Mouse (Mus musculus): ENCODE results near the gene Cela3a.
"Not testable (repeated sequence)": the region's sequence is repeated elsewhere in the genome, so short reads cannot be mapped to it uniquely, and the experiment has no call there.

The Cela3a gene

DNA sequence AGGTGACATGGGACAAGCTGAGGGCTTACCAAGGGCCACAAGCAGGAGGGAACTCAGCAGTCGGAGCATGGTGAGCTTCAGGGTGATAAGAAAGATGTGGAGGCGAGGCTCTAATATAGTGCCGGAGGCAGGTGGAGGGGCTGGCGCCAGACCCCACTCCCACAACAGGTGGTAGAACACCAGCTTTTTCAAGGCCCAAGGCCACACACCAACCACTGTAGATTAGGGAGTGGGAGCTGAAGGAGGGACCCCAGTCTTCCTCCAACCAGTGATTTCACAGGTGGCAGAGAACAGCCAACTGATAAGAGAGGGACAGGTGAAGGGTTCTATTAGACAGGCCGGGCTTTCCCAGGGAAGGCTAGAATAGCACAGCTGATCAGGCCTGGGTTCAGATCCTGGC is at the start of gene Cela3a:
Gene Cela3a, minus strand, starts transcription at position 101 of the 400 bp plus-strand sequence.
- DNase-seq (ENCODE audit: low read depth) = no peak

DNA sequence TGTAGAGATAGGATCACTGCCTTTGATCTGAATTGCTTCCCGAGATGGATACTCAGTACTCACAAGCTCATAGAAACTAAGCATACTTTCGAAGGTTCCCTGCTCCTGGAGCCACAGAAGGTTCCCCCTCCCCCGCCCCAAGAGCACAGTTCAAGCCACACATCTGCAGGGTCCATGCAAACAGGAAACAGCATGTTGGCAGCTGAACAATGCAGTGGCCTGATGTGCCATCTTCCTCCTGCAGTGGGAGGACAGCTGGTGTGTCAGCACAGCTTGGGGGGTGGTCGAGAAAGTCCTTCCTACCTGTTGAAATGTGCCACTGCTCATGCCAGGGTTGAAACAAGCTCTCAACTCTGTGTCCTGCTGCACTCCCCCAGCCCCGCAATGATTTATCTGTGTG is 49.3 kb upstream of the Cela3a start:
- DNase-seq (ENCODE audit: low read depth) = no peak

DNA sequence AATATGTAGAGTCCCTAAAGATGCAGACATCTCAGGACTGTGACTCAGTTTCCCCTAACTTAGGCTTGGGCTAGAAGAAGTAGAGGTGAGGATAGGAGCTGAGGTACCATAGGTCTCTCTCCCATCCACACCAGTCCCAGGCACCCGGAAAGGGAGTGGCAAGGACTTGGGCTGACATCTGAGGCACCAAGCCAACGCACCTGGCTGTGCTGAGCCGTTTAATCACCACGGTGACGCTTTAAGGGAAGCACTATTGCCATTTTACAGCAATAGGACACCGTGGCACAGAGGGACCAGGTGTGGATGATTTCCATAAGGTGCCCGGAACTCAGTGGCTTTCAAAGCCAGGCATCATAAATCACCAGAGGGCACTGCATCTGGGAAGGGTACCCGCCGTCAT is 48.7 kb upstream of the Cela3a start:
- no peak for DNase-seq (ENCODE audit: low read depth)

DNA sequence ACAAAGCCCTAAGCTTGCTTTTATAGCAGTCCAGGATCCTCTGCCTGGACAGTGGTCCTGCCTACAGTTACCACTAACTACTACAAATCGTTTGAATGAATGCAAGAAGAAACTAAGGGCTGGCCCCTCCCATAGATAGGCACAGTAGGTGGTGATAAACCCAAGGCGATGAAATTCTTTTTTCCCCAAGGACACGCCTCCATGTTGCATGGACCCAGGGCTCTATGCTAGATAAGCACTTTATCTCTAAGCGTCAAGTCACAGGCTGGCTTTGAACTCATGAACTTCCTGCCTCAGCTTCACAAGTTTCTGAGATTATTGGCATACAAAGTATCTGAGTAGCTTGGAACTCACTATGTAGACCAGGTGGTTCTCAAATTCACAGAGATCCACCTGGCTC is 47.7 kb upstream of the Cela3a start:
- DNase-seq (ENCODE audit: low read depth) = no peak

DNA sequence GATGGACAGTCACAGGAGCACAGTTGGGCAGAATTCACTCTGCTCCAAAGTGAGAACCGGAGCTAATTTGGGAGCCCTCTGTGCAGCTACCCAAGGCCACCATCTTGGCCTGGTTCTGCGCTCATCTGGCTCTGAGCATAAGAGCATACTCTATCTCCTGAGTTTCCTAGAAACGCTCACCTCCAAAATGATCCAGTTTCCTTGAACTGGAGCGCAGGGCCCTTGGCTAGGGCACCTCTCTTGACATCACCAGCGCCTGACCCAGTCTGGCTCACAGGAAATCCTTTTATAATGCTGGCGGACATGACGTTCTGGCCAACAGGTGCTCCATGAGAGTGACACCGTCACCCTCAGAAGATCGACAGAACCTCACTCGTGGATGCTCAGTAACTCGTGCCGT is 47.0 kb upstream of the Cela3a start:
- no peak for DNase-seq (ENCODE audit: low read depth)

DNA sequence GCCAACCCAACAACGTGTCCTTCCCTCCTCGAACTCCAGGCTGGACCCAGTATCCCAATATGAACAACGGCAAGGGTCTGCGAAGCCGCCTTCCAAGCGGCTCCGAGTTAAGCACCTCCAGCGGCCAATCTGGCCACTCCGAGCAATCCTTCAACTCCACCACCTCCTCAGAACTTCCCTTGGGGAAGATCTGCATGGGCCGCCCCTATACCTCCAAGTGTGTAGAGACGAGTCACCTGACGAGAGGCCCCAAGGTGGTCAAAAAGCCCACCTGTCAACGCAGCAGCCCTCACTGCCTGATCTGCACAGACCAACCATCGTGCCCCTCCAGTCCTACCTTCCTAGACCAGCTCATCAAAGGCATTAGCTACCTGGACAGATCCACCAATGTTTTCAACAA is 45.0 kb upstream of the Cela3a start:
- no peak for DNase-seq (ENCODE audit: low read depth)

DNA sequence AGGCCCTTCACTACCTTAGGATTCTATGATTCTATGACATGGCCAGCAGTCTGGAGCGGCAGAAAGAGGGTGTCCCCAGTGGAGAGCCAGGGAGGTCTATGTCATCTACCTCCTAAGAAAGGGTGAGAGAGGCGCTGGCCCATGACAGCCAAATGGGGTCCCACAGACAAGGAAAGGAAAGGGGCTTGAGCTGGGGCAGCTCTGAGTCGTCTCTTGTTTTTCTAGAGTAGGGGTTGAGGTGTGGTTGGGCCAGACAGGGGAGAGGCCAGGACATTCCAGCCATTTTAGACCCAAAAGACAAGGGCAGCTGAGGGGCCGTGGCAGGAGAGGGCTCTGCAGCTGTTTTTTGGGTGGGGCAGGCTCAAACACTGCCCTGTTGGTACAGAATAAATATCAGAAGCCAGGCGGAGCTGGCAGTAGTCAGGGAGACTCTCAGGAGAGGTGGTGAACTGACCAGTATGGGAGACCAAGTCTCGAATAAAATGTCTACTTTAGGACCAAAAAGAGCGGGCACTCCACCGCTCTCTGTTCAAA is 43.7 kb upstream of the Cela3a start, which contains the start of gene 1700013G24Rik:
Gene 1700013G24Rik, plus strand, starts transcription at position 51 of the 534 bp plus-strand sequence.
- no peak for DNase-seq (ENCODE audit: low read depth)

DNA sequence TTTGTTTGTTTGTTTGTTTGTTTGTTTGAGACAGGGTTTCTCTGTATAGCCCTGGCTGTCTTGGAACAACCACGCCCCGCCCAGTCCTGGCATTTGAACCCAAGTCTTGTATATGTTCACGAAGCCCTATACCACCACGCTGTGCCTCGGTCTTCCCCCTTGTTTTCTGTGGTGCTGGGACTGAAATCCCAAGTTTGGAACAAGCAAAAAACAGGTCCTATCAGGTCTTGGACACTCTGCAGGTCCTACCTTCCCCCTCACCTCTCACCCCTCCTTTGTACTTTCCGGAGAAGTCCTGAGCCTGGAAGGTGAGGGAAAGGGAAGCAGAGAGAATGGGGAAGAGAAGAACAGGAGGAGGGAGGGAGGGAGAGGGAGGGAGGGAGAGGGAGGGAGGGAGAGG is 42.6 kb upstream of the Cela3a start:
- DNase-seq (ENCODE audit: low read depth) = no peak

DNA sequence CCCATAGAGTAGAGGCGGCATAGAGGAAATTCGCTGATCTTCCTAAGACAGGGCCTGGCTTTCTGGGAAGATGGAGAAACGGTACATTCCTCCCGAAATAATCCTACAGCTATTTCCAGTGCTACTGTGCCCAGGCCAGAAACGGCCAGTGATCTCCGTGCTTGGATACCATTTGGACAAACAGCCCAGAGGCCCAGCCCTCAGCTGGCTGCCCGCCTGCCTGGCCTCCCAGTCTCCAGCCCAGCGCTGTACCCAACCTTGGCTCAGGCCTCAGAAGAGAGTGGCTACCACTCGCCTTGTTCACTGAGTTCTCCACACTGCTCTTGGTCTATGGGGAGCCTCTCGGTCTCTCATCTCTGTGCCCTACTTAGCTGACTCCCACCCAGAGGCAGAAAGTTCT is 40.1 kb upstream of the Cela3a start:
- no peak for DNase-seq (ENCODE audit: low read depth)

DNA sequence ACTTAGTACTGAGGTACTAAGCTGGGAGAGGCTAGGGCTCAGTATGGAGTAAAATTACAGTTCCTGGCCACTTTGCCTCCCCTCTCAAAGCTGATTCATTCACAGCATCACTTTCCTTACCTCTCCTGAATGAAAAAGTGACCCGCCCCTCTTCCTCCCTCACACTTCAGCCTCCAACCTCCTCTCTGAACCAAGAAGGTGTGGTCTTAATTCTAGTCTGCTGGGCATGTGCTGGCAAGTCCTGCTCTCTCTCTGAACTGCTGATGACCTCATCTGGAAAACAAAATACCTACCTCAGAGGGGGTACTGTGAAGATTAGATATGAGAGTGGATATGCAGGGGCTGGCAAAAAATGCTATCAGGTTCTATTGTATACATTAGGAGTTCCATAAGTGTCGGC is 39.5 kb upstream of the Cela3a start:
- DNase-seq (ENCODE audit: low read depth) = no peak

DNA sequence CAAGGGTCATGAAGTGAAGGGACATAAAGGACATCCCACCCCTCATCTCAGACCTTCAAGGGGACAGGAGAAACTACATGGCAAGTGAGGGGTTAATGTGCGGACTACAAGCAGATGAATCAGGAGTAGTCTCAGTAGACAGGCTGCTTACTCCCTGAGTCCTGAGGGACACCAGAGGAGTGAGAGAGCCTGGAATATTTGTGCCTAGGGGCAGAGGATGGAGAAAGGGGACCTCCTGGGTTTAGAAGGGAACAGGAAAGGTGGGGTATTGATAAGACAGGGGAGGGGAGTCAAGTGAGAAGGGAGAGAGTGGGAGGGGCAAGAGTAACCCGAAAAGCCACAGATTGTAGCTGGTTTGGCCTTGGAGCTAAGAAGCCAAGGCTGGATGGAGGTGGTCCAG is 39.0 kb upstream of the Cela3a start:
- no peak for DNase-seq (ENCODE audit: low read depth)

DNA sequence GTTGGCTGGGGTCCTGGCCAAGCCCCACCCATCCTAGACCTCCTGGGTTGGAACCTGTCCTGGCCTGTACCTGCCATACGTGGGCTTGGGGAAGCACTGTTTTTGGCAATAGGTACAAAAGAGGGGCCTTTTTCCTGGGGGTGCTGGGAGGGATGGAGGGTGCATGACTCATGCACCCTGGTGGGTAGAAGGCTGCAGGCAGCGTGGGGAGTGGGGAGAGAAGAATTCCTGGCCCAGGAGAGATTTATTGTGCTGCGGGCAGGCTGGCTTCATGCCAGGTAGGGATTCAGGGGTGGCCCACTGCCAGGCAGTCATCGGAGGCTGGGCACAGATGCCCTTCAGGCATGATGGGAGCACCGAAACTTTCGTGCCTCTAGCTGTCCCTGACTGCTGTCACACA is 38.6 kb upstream of the Cela3a start:
- no peak for DNase-seq (ENCODE audit: low read depth)

DNA sequence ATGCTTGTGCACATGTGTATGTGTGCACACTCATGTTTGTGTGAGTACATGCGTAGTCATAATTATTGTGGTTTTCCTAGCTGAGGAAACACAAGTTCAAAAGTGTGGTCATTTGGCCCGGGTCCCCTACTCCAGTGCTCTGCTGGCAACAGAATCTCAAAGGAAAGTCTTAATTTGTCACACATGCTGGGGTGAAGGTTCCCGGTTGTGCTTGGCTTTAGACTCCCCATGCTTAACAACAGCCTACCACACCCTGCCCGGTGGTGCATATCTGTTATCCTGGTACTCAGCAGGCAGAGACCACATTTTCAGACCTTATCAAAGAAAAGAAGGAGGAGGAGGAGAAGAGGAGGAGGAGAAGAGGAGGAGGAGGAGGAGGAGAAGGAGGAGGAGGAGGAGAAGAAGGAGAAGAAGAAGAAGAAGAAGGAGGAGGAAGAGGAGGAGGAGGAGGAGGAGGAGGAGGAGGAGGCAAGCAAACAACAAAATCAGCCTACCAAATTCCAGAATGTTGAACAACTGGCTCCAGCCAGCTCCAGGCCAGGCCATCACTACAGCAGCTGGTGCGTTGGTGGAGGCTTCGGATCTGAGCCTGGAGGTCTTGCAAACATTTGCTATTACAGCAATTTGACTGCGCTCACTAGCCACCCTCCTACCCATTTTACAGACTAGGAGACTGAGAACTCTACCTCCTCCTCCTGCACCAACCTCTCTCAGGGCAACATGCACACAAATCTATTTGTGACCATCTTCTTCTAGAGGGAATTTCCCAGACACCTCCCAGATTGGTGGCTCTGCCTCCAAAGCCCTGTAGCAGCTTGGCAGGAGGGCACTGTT is 38.0 kb upstream of the Cela3a start:
- no peak for DNase-seq (ENCODE audit: low read depth)

DNA sequence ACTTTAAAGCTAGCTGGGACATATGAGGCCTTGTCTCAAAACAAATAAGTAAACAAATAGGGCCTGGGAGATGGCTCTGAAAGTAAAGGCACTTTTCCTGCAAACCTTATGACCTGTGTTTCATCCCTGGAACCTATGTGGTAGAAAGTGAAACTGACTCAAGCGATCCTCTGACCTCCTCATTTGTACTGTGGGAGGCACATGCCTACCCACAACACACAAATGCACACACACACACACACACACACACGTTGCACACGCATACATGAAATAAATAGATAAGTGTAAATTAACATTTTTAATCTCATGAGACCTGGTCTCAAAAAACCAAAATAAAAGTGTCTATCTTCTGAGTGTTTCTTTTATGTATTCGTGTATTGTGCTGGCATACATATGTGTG is 36.3 kb upstream of the Cela3a start:
- DNase-seq (ENCODE audit: low read depth) = no peak

DNA sequence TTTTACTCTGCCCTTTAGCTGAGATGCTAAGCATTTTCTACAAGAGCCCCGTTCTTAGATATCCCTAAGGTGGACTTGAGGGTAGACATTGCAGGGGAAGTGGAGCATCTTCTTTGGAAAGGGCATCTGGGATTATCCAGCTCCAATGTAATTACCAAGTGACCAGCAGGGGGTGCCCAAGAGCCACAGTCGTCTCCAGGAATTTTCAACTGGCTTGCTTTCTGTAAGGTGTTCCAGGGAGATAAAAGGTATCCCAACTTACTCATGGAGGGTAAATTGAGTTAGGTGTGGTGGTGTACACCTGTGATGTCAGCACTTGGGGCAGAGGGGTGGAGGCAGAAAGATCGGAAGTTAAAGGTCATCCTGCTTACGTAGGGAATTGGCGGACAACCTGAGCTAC is 34.0 kb upstream of the Cela3a start:
- DNase-seq (ENCODE audit: low read depth) = peak; percentile 59

DNA sequence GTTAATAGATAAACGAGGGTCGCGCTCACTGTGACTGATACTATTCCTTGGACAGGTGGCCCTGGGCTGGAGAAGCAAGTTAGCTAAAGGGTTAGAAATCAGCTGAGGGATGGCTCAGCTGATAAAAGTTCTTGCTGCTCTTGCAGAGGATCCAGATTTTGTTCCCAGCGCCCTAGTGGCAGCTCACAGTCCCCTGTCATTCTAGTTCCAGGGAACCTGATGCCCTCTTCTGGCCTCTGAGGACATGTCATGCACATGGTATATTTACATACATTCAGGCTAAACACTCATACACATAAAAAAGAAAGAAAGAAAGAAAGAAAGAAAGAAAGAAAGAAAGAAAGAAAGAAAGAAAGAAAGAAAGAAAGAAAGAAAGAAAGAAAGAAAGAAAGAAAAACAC is 31.7 kb upstream of the Cela3a start:
- peak; percentile 8 for DNase-seq (ENCODE audit: low read depth)

DNA sequence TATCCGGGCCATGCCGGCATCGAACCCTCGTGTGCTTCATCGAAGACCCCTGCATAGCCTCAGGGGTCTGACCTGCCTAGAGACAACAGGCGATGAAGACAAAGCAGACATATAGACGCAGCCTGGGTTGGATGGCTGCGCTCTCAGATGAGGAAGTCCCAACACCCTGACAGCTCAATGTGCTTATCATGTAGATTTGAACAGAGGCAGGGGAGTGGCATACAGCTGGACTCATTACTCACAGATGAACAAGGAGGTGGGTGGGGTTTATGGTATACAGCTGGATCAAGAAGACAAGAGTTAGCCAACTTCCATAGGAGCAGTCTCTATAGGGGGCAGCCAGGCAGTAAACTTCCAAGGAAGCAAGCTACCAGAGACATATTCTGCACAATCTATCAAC is 29.3 kb upstream of the Cela3a start:
- no peak for DNase-seq (ENCODE audit: low read depth)

DNA sequence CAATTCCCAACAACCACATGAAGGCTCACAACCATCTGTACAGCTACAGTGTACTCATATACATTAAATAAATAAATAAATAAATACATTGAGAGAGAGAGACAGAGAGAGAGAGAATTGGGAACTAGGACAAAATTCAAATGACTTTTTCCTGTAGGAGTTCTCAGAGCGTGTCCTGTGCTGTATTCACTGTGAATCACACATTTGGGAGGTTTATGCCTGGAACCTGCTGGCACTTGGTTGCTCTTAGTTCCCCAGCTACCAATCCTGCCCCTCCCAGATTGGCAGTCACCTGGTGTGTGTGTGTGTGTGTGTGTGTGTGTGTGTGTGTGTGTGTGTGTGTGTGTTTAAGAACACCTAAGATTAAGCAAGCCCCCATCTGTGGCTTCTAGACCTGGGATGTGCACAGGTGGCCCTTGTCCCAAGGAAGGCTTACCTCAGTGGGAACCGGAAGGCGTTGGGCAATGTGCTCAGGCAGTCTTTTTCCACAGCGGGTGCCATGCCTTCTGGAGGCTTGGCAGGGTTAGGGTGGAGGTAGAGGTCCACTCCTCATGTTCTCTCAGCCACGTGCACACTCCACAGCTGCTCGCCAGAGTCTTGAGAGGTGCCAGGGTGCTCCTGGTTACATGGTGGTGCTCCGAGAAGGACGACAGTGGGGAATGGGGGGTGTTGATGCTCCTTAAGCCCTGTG is 27.5 kb upstream of the Cela3a start:
- no peak for DNase-seq (ENCODE audit: low read depth)

DNA sequence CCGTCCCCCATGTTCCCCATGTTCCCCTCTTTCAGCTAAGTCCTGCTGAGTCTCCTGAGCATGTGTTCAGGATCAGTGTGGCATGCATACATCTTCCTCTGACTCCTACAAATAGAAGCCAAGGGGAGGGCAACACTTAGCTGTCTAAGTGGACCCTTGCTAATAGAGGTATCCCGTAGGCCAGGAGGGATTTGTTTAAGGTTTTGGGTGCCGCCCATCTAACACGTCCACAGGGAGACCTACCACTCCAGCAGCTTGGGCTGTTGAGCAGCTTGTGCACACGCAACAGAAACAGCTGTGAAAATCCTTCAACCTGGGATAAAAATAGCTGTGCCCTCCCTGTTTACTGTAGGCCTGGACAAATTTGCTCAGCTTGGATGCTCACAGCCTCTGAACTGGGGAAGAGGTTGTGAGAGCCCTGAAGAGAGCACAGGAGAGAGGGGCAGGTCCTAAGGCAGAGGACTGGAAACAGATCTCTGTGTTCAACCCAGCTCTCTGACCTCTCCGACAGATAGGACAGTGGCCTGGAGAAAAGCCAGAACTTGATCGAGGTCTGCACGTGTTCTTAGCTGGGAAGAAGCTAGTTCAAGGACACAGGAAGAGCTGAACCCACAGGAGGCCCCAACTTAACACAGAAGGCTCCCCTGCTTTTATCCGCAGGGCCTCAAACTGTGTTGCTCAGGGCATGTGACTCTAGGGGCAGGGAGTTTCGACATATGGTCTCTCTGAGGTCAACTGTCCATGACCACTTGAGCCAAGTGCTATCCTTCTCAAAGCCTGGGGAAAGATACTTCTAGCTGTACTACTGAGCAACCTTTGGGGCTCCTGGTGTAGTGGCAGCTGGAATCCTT is 23.3 kb upstream of the Cela3a start:
- not testable (repeated sequence) for DNase-seq (ENCODE audit: low read depth)

DNA sequence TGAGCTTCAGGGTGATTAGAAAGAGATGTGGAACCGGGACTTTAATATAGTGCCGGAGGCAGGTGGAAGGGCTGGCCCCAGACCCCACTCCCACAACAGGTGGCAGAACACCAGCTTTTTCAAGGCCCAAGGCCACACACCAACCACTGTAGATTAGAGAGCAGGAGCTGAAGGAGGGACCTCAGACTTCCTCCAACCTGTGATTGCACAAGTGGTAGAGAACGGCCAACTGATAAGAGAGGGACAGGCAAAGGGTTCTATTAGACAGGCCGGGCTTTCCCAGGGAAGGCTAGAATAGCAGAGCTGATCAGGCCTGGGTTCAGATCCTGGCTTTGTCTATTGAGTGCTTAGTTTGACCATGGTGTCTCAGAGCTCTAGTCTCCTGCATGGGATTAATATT is 20.9 kb upstream of the Cela3a start, which contains the start of gene Cela3b:
Gene Cela3b, minus strand, starts transcription at position 39 of the 400 bp plus-strand sequence.
- DNase-seq (ENCODE audit: low read depth) = no peak

DNA sequence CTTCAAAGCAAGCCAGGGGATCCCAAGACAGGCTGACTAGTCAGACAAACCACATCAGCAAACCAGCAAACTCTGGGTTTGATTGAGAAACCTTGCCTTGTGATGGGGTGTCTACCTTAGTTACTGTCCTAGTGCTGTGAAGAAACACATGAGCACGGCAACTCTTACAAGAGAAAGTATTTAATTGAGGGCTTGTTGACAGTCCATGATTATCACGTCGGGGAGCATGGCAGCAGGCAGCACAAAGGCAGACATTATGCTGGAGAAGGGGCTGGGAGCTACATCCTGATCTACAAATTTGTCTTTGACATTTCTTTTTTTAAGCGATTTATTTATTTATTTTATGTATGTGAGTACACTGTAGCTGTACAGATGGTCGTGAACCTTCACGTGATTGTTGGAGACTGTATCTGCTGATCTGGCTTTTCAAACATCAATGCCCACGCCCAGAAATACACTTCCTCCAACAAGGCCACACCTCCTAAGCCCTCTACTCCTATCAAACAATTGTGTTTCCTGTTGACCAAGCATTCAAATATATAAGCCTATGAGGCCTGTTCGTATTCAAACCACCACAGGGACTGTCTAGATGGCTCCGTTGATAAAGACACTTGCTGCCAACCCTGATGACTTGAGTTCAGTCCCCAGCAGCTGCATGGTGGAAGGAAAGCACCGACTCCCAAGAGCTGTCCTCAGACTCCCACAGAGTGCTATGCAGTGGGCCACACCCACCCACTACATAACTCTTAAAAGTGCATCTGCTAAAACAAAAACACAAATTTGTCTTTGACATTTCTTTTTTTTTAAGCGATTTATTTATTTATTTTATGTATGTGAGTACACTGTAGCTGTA is 8.3 kb upstream of the Cela3a start:
- peak; percentile 46 for DNase-seq (ENCODE audit: low read depth)

All from induced T-regulatory cell, adult 2 months (primary cell).